Mouse (Mus musculus): ENCODE measurements around the gene Gm1673.
A peak's percentile ranks its signal among the peaks of the same experiment; 100 is the strongest.
"Not testable (repeated sequence)": the region's sequence is repeated elsewhere in the genome, so short reads cannot be mapped to it uniquely, and the experiment has no call there.

The Gm1673 gene

GRCm38 (mm10) chr5:33983309-33984121, at the start of gene Gm1673:
Gm1673 (plus strand) TSS chr5:33983433.
- DNase-seq (ENCODE audit: low read depth, low spot score), result peak; percentile 64

- no peak for DNase-seq (ENCODE audit: low read depth, low spot score)
Measured at GRCm38 (mm10) chr5:33934081-33934480, 49.2 kb upstream of the Gm1673 start.

- DNase-seq (ENCODE audit: low read depth, low spot score), result no peak
Measured at GRCm38 (mm10) chr5:33934877-33935276, 48.4 kb upstream of the Gm1673 start.

- DNase-seq (ENCODE audit: low read depth, low spot score), result no peak
Measured at GRCm38 (mm10) chr5:33935700-33936111, 47.5 kb upstream of the Gm1673 start.

GRCm38 (mm10) chr5:33936120-33936707, 47.0 kb upstream of the Gm1673 start, which contains the start of gene Nelfa:
Nelfa (minus strand) TSS chr5:33936413.
- DNase-seq (ENCODE audit: low read depth, low spot score), result peak; percentile 99

GRCm38 (mm10) chr5:33937230-33937629, 46.0 kb upstream of the Gm1673 start:
- no peak for DNase-seq (ENCODE audit: low read depth, low spot score)

- DNase-seq (ENCODE audit: low read depth, low spot score), result no peak
Measured at GRCm38 (mm10) chr5:33938448-33938847, 44.8 kb upstream of the Gm1673 start.

GRCm38 (mm10) chr5:33947035-33947434, 36.2 kb upstream of the Gm1673 start:
- not testable (repeated sequence) for DNase-seq (ENCODE audit: low read depth, low spot score)

- no peak for DNase-seq (ENCODE audit: low read depth, low spot score)
Measured at GRCm38 (mm10) chr5:33948314-33948713, 34.9 kb upstream of the Gm1673 start.

GRCm38 (mm10) chr5:33953471-33954185, 29.6 kb upstream of the Gm1673 start:
- no peak for DNase-seq (ENCODE audit: low read depth, low spot score)

- DNase-seq (ENCODE audit: low read depth, low spot score), result no peak
Measured at GRCm38 (mm10) chr5:33954354-33954753, 28.9 kb upstream of the Gm1673 start.

- DNase-seq (ENCODE audit: low read depth, low spot score), result peak; percentile 96
Measured at GRCm38 (mm10) chr5:33955868-33956267, 27.4 kb upstream of the Gm1673 start.

- no peak for DNase-seq (ENCODE audit: low read depth, low spot score)
Measured at GRCm38 (mm10) chr5:33959382-33959781, 23.9 kb upstream of the Gm1673 start.

- no peak for DNase-seq (ENCODE audit: low read depth, low spot score)
Measured at GRCm38 (mm10) chr5:33974736-33975135, 8.5 kb upstream of the Gm1673 start.

- DNase-seq (ENCODE audit: low read depth, low spot score), result no peak
Measured at GRCm38 (mm10) chr5:33976267-33976666, 7.0 kb upstream of the Gm1673 start.

GRCm38 (mm10) chr5:33982731-33983259, 438 bp upstream of the Gm1673 start:
- peak; percentile 13 for DNase-seq (ENCODE audit: low read depth, low spot score)

GRCm38 (mm10) chr5:33994671-33995625, 11.7 kb downstream of the Gm1673 start:
- no peak for DNase-seq (ENCODE audit: low read depth, low spot score)

GRCm38 (mm10) chr5:33995843-33996693, 12.8 kb downstream of the Gm1673 start, which contains the start of gene Nat8l:
Nat8l (plus strand) TSS chr5:33995984.
- no peak for DNase-seq (ENCODE audit: low read depth, low spot score)

- DNase-seq (ENCODE audit: low read depth, low spot score), result no peak
Measured at GRCm38 (mm10) chr5:33996694-33997045, 13.4 kb downstream of the Gm1673 start.
